Mouse (Mus musculus): ENCODE measurements around the gene Tnrc6b. TPM values are rescaled to one million over a fixed set of nuclear protein-coding genes. Genes with fewer than 3 reads are reported as not detected.

Tnrc6b gene
- polyA plus RNA-seq, 1 experiment from 2014 or later = 6.5 TPM

GRCm38 (mm10) chr15:80945851-80946250 is 234.7 kb downstream of the Tnrc6b start:
- Histone ChIP-seq H3K36me3 (ENCODE audit: control insufficient read depth, insufficient read depth) (no peaks in the 10 kb centered on the region), H3K27me3 (replicated peaks; ENCODE audit: control insufficient read depth, insufficient read depth, low read length) (no peaks in the 10 kb centered on the region), H3K9me3 (ENCODE audit: control insufficient read depth) (no peaks in the 10 kb centered on the region), H3K4me3 (ENCODE audit: low read depth, low read length) (no peak overlapping the region), H3K9ac (ENCODE audit: low read depth, low read length) (no peak overlapping the region), H3K4me1 (replicated peaks; ENCODE audit: control insufficient read depth, insufficient read depth, low read length) (peaks cover 2% of the 10 kb centered on the region; the same call in 1 of the 2 replicates), H3K27ac (ENCODE audit: low read depth, low read length) (no peak overlapping the region), H3K4me2 (replicated peaks; ENCODE audit: low read depth) (no peak overlapping the region)
- WGBS = 61% methylated on average over 3 of the region's 3 CpGs
- TF ChIP-seq CTCF (IDR thresholded peaks at IDR 0.05; ENCODE audit: low read depth) = peak; percentile 70
- ATAC-seq = no peak

GRCm38 (mm10) chr15:80948145-80949135 is 237.3 kb downstream of the Tnrc6b start, which contains the start of gene Adsl:
Adsl (plus strand) TSS chr15:80948490.
- H3K4me3 ChIP-seq (ENCODE audit: low read depth, low read length) = peak within 1 kb of the TSS; percentile 82

GRCm38 (mm10) chr15:80949431-80949830 is 238.3 kb downstream of the Tnrc6b start:
- H3K27ac ChIP-seq (ENCODE audit: low read depth, low read length) = no peak overlapping the region
- no peaks in the 10 kb centered on the region for H3K27me3 ChIP-seq (replicated peaks; ENCODE audit: control insufficient read depth, insufficient read depth, low read length)
- peak overlapping the region; percentile 82 for H3K4me3 ChIP-seq (ENCODE audit: low read depth, low read length)
- no peak for TF ChIP-seq CTCF (IDR thresholded peaks at IDR 0.05; ENCODE audit: low read depth)
- no peak for ATAC-seq
- H3K4me2 ChIP-seq (replicated peaks; ENCODE audit: low read depth) = peak overlapping the region; percentile 62
- H3K9me3 ChIP-seq (ENCODE audit: control insufficient read depth) = no peaks in the 10 kb centered on the region
- no peak overlapping the region for H3K9ac ChIP-seq (ENCODE audit: low read depth, low read length)
- WGBS = 35% methylated on average over 4 of the region's 4 CpGs
- H3K4me1 ChIP-seq (replicated peaks; ENCODE audit: control insufficient read depth, insufficient read depth, low read length) = peaks cover 2% of the 10 kb centered on the region; the same call in 1 of the 2 replicates
- peaks cover 25% of the 10 kb centered on the region for H3K36me3 ChIP-seq (ENCODE audit: control insufficient read depth, insufficient read depth)

More at GRCm38 (mm10) chr15:80948145-80949135, 237.3 kb downstream of the Tnrc6b start, which contains the start of gene Adsl:
- WGBS = under 1% methylated on average over 63 of the region's 63 CpGs
- Histone ChIP-seq H3K27ac (ENCODE audit: low read depth, low read length) (peak within 1 kb of the TSS; percentile 66), H3K9me3 (ENCODE audit: control insufficient read depth) (no peaks in the 10 kb centered on the region), H3K9ac (ENCODE audit: low read depth, low read length) (peak within 1 kb of the TSS; percentile 68), H3K36me3 (ENCODE audit: control insufficient read depth, insufficient read depth) (peaks cover 15% of the 10 kb centered on the region), H3K27me3 (replicated peaks; ENCODE audit: control insufficient read depth, insufficient read depth, low read length) (no peaks in the 10 kb centered on the region), H3K4me2 (replicated peaks; ENCODE audit: low read depth) (peak within 1 kb of the TSS; percentile 62), H3K4me1 (replicated peaks; ENCODE audit: control insufficient read depth, insufficient read depth, low read length) (peaks cover 2% of the 10 kb centered on the region; the same call in 1 of the 2 replicates)
- ATAC-seq = peak; percentile 83
- peak; percentile 93 for TF ChIP-seq CTCF (IDR thresholded peaks at IDR 0.05; ENCODE audit: low read depth)

GRCm38 (mm10) chr15:80950055-80950454 is 238.9 kb downstream of the Tnrc6b start:
- no peak overlapping the region for H3K4me3 ChIP-seq (ENCODE audit: low read depth, low read length)
- H3K27ac ChIP-seq (ENCODE audit: low read depth, low read length) = no peak overlapping the region
- H3K4me2 ChIP-seq (replicated peaks; ENCODE audit: low read depth) = peak overlapping the region; percentile 62; the same call in 1 of the 2 replicates
- no peaks in the 10 kb centered on the region for H3K27me3 ChIP-seq (replicated peaks; ENCODE audit: control insufficient read depth, insufficient read depth, low read length)
- no peak for TF ChIP-seq CTCF (IDR thresholded peaks at IDR 0.05; ENCODE audit: low read depth)
- no peak for ATAC-seq
- no peaks in the 10 kb centered on the region for H3K4me1 ChIP-seq (replicated peaks; ENCODE audit: control insufficient read depth, insufficient read depth, low read length)
- no peaks in the 10 kb centered on the region for H3K9me3 ChIP-seq (ENCODE audit: control insufficient read depth)
- H3K9ac ChIP-seq (ENCODE audit: low read depth, low read length) = no peak overlapping the region
- 78% methylated on average over 7 of the region's 7 CpGs for WGBS
- H3K36me3 ChIP-seq (ENCODE audit: control insufficient read depth, insufficient read depth) = peaks cover 25% of the 10 kb centered on the region

DNA sequence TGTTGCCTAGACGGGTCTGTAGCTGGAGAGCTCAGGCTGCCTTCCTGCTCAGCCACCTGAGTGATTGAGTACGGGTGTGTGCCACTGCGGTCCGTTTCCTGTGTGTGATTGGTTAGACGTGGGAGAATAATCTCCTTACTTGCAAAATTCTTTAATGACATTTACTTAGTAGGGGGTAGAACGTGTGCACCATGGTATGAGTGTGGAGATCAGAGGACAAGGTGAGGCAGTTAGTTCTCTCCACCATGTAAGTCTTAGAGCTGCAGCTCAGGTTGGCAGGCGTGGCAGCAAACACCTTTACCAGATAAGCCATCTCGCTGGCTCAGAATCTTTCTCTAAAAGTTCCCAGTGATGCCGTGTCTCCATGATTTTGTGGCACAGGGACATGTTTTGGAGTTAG is 242.9 kb downstream of the Tnrc6b start:
- Histone ChIP-seq H3K27ac (ENCODE audit: low read depth, low read length) (no peak overlapping the region), H3K36me3 (ENCODE audit: control insufficient read depth, insufficient read depth) (peaks cover 54% of the 10 kb centered on the region), H3K9ac (ENCODE audit: low read depth, low read length) (no peak overlapping the region), H3K27me3 (replicated peaks; ENCODE audit: control insufficient read depth, insufficient read depth, low read length) (no peaks in the 10 kb centered on the region), H3K9me3 (ENCODE audit: control insufficient read depth) (no peaks in the 10 kb centered on the region), H3K4me1 (replicated peaks; ENCODE audit: control insufficient read depth, insufficient read depth, low read length) (no peaks in the 10 kb centered on the region), H3K4me2 (replicated peaks; ENCODE audit: low read depth) (no peak overlapping the region), H3K4me3 (ENCODE audit: low read depth, low read length) (no peak overlapping the region)
- no peak for TF ChIP-seq CTCF (IDR thresholded peaks at IDR 0.05; ENCODE audit: low read depth)
- 73% methylated on average over 9 of the region's 9 CpGs for WGBS
- no peak for ATAC-seq

DNA sequence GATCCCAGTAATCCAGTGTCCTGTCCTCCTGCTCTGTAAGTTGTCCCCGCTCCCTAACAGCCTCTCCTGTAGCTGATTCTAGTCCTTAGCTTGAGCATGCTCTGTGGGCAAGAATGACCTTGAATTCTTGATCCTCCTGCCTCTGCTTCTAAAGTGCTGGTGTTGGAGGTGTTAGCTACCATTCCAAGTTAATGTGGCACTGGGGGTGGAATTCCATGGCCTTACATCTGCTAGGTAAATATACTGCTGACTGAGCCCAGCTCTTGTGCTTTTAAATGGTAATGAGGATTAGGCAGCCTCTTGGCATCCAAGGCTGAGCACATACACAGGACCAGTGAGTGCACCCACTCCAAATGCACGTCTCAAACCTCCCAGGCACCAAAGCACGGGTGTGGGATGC is 243.7 kb downstream of the Tnrc6b start:
- Histone ChIP-seq H3K9me3 (ENCODE audit: control insufficient read depth) (no peaks in the 10 kb centered on the region), H3K4me1 (replicated peaks; ENCODE audit: control insufficient read depth, insufficient read depth, low read length) (no peaks in the 10 kb centered on the region), H3K4me3 (ENCODE audit: low read depth, low read length) (no peak overlapping the region), H3K27me3 (replicated peaks; ENCODE audit: control insufficient read depth, insufficient read depth, low read length) (no peaks in the 10 kb centered on the region), H3K27ac (ENCODE audit: low read depth, low read length) (no peak overlapping the region), H3K36me3 (ENCODE audit: control insufficient read depth, insufficient read depth) (peaks cover 62% of the 10 kb centered on the region), H3K4me2 (replicated peaks; ENCODE audit: low read depth) (no peak overlapping the region), H3K9ac (ENCODE audit: low read depth, low read length) (no peak overlapping the region)
- WGBS = 76% methylated on average over 3 of the region's 3 CpGs
- no peak for TF ChIP-seq CTCF (IDR thresholded peaks at IDR 0.05; ENCODE audit: low read depth)
- ATAC-seq = no peak

Measured in intestine, postnatal 0 days (tissue).